Mouse (Mus musculus): ENCODE results near the gene Sebox. TPM values are rescaled to one million over a fixed set of nuclear protein-coding genes. Genes with fewer than 3 reads are reported as not detected.
A peak's percentile ranks its signal among the peaks of the same experiment; 100 is the strongest.

Gene Sebox
- total RNA-seq, 2 experiments from 2014 or later = not detected

- no peak for DNase-seq (ENCODE audit: low spot score in 2 of 2)
Observed at GRCm38 (mm10) chr11:78534516-78534915, 31.3 kb downstream of the Sebox start.

GRCm38 (mm10) chr11:78535376-78536079 is 32.3 kb downstream of the Sebox start:
- peak in 1 of 2 experiments; percentile 18 for DNase-seq (ENCODE audit: low spot score in 2 of 2)

GRCm38 (mm10) chr11:78536080-78536689 is 32.9 kb downstream of the Sebox start, which contains the start of the genes Tnfaip1 and Ift20:
Tnfaip1 (minus strand) TSS chr11:78536332.
Ift20 (plus strand) TSS chr11:78536361.
- DNase-seq (ENCODE audit: low spot score in 2 of 2) = peak; percentile 91

GRCm38 (mm10) chr11:78536690-78537084 is 33.4 kb downstream of the Sebox start:
- no peak for DNase-seq (ENCODE audit: low spot score in 2 of 2)

GRCm38 (mm10) chr11:78540358-78540757 is 37.1 kb downstream of the Sebox start:
- no peak for DNase-seq (ENCODE audit: low spot score in 2 of 2)

GRCm38 (mm10) chr11:78544449-78545111 is 41.3 kb downstream of the Sebox start:
- DNase-seq (ENCODE audit: low spot score in 2 of 2) = no peak

GRCm38 (mm10) chr11:78545181-78545580 is 41.9 kb downstream of the Sebox start:
- DNase-seq (ENCODE audit: low spot score in 2 of 2) = no peak

- no peak for DNase-seq (ENCODE audit: low spot score in 2 of 2)
Observed at GRCm38 (mm10) chr11:78547718-78548460, 44.6 kb downstream of the Sebox start.

- no peak for DNase-seq (ENCODE audit: low spot score in 2 of 2)
Observed at GRCm38 (mm10) chr11:78549491-78549987, 46.3 kb downstream of the Sebox start.

GRCm38 (mm10) chr11:78550168-78551058 is 47.2 kb downstream of the Sebox start, which contains the start of gene Tmem97:
Tmem97 (minus strand) TSS chr11:78550777.
- DNase-seq (ENCODE audit: low spot score in 2 of 2) = peak; percentile 87 to 89

- no peak for DNase-seq (ENCODE audit: low spot score in 2 of 2)
Observed at GRCm38 (mm10) chr11:78551059-78551398, 47.8 kb downstream of the Sebox start.

Other genes starting within 250 kb of the Sebox start
- 100 to 1,000 TPM; 168 to 185 TPM for gene 2610507B11Rik, start 241.7 kb upstream of the Sebox start, total RNA-seq (2021)
- under 1 TPM; 0.46 to 0.54 TPM for gene BC030499, start 212.6 kb upstream of the Sebox start, total RNA-seq (2021)
- gene Spag5, start 201.9 kb upstream of the Sebox start, total RNA-seq (2021) = 1 to 10 TPM; 1.9 to 4.3 TPM
- 10 to 100 TPM; 20.8 to 26.9 TPM for gene Aldoc, start 180.5 kb upstream of the Sebox start, total RNA-seq (2021)
- 10 to 100 TPM; 56.2 to 62.4 TPM for gene Pigs, start 175.0 kb upstream of the Sebox start, total RNA-seq (2021)
- 10 to 100 TPM; 25.8 to 29.0 TPM for gene Unc119, start 160.0 kb upstream of the Sebox start, total RNA-seq (2021)
- gene Foxn1, start 116.9 kb upstream of the Sebox start, total RNA-seq (2021) = under 1 TPM; 0.19 to 0.20 TPM
- gene Slc13a2, start 81.2 kb upstream of the Sebox start, total RNA-seq (2021) = not detected
- gene Slc46a1, start 37.8 kb upstream of the Sebox start, total RNA-seq (2021) = 10 to 100 TPM; 27.4 to 32.0 TPM
- 1 to 10 TPM; 5.3 to 6.4 TPM for gene Sarm1, start 5.7 kb upstream of the Sebox start, total RNA-seq (2021)
- 1 to 10 TPM; 1.6 to 4.5 TPM for gene Vtn, start 4.4 kb upstream of the Sebox start, total RNA-seq (2021)
- gene Tmem199, start 8.7 kb downstream of the Sebox start, total RNA-seq (2021) = 10 to 100 TPM; 27.8 to 28.0 TPM
- 100 to 1,000 TPM; 153 to 166 TPM for gene Poldip2, start 8.7 kb downstream of the Sebox start, total RNA-seq (2021)
- gene Tnfaip1, start 32.9 kb downstream of the Sebox start, total RNA-seq (2021) = 10 to 100 TPM; 38.3 to 43.0 TPM
- gene Ift20, start 32.9 kb downstream of the Sebox start, total RNA-seq (2021) = 10 to 100 TPM; 91.4 to 96.0 TPM
- gene Tmem97, start 47.3 kb downstream of the Sebox start, total RNA-seq (2021) = 10 to 100 TPM; 27.6 to 40.9 TPM
- gene Nlk, start 193.9 kb downstream of the Sebox start, total RNA-seq (2021) = 10 to 100 TPM; 39.0 to 84.5 TPM
- gene Ccnq, start 248.3 kb downstream of the Sebox start, total RNA-seq (2021) = 10 to 100 TPM; 35.8 to 45.9 TPM

Measured in adrenal gland, adult 18-20 months (tissue).